Mouse (Mus musculus): ENCODE results near the gene Sap30. TPM values are rescaled to one million over a fixed set of nuclear protein-coding genes. Genes with fewer than 3 reads are reported as not detected.
A peak's percentile ranks its signal among the peaks of the same experiment; 100 is the strongest.
"Not testable (repeated sequence)": the region's sequence is repeated elsewhere in the genome, so short reads cannot be mapped to it uniquely, and the experiment has no call there.

Sap30 gene
- total RNA-seq, 2 experiments from 2014 or later = 12.5 to 13.8 TPM

DNA sequence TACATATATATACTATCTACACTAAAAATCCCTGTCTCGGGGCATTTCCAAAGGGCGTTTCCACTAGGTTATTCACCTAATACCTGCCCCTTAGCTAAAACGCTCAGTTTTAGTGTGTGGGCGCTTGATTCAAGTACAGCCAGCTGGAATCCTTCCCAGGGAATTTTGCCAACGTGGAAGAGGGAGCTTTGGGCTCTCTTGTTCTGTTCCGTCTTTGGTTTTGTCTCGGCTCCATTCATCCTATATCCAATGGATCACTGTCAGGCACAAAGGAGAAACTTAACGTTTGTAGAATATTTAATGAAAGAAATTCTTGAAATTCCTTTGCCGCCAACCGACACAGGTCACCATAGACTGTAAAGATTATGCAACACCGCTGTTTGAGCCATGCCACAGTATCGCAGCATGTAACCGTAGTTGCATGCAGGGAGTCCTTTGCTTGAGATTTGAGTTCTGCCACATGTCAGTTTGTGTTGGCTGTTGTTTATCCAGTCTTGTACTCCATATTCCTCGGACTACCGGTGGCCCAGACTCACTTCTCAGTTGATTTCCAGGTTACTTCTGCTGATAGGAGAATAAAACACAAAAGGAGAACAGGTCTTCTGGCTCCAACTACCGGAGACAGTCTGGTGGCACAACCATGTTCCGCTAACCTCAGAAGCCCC is 11.3 kb upstream of the Sap30 start:
- DNase-seq = peak; percentile 69
- intact Hi-C loops (cut with DNase I) = no loop called here

- DNase-seq = no peak
Measured at GRCm38 (mm10) chr8:57498494-57498846, 10.8 kb upstream of the Sap30 start.

GRCm38 (mm10) chr8:57491873-57492272 is 4.2 kb upstream of the Sap30 start:
- intact Hi-C loops (cut with DNase I) = no loop called here
- DNase-seq = no peak

More at GRCm38 (mm10) chr8:57498494-57498846, 10.8 kb upstream of the Sap30 start:
- intact Hi-C loops (cut with DNase I) = no loop called here

- intact Hi-C loops (cut with DNase I) = no loop called here
- no peak for DNase-seq
Measured at GRCm38 (mm10) chr8:57489896-57490295, 2.2 kb upstream of the Sap30 start.

DNA sequence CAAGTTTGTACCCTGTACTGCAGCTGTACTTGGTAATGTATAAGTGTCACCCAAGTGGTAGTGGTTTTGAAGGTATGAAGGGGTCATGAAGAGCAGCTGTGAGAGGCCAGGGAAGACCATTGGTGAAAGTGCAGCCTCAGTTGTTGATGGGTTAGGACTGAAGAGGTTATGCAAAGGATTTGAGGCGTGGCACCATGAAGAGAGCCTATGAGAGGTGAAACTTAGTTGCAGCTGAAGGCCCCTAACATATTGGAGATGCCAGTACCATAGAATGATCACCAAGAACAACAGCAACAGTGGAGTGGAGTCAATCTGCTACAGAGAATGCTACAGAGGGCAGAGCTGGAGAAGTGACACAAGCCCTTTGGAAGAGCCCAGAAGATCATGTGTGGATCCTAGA is 1.7 kb upstream of the Sap30 start:
- intact Hi-C loops (cut with DNase I) = no loop called here
- no peak for DNase-seq

GRCm38 (mm10) chr8:57488312-57488765 is 679 bp upstream of the Sap30 start:
- peak; percentile 61 for DNase-seq
- intact Hi-C loops (cut with DNase I) = no loop called here

DNA sequence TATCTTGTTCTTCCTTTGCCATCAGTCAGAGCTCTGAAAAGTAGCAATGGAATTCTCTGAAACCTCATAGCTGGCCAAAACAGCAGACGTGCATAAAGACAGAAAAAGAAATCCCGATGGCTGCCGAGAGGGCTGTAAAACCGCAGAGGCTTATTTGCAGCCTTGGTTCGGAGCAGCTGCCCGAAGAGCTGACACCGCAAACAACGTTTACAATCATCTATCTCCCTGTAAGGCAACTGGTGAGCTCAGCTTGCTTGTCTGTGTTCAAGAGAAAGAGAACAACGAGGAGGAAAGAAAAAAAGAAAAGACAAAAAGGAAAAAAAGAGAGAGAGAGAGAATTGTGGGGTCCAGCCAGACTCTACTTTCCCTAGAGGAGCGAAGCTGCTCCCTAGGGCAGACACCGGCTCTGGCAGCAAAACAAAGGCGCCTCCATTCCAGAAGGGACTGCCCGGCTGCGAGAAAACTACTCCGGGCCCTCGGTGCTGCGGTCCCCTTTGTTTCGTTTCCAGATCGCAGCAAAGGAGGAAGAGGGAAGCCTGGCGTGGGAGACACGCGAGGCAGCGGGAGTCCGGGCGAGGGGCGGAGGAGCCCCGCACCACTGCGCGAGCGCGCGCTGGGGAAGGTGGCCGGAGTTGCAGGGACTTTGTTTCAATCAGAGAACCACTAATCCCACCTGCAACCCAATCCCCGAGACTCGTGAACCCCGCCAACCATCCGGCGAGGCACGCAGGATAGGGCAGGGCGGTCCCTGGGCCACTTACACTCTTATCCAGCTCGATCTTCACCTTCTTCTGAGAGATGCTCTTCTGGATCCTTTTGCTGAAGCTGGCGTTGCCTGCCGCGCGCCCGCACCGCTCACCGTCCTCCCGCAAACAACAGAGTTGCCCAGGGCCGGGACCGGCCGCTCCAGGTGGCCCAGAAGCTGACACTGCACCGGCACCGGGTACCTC is 894 bp downstream of the Sap30 start:
- DNase-seq = peak; percentile 57
- intact Hi-C loops (cut with DNase I) = no loop called here

DNA sequence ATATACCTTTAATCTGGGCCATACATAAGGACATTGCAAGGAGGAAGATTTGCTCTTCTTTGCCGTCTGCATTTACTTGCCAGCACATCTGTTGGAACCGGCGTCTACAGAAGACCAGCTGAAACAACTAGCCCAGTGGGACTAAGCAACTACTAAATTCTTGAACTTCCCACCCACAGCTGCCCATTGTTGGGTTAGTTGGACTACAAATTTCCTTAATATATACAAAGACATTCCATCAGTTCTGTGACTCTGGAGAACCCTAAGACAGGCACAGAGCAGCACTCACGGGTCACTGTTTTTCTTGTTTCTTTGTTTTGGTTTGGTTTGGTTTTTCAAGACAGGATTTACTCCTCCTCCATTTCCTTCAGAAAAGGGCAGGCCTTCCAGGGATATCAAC is 7.1 kb downstream of the Sap30 start:
- DNase-seq = no peak
- intact Hi-C loops (cut with DNase I) = no loop called here

GRCm38 (mm10) chr8:57479700-57480099 is 8.0 kb downstream of the Sap30 start:
- no peak for DNase-seq
- intact Hi-C loops (cut with DNase I) = no loop called here

DNA sequence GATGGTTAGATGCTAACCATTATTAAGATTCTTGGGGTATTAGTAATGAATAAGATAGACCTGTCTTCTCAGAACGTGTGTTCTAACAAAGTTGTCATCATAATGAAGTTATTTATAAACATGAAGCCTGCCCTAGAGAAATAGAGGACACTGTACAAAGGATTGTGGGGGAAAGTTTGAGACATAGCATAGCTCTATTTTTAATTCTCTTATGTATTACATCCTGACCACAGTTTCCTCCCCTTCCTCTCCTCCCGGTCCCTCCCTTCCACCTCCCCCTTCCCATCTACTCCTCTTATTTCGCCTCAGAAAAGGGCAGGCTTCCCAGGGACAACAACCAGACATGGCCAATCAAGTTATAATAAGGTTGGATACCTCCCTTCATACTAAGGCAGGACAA is 9.3 kb downstream of the Sap30 start:
- no peak for DNase-seq
- intact Hi-C loops (cut with DNase I) = no loop called here

DNA sequence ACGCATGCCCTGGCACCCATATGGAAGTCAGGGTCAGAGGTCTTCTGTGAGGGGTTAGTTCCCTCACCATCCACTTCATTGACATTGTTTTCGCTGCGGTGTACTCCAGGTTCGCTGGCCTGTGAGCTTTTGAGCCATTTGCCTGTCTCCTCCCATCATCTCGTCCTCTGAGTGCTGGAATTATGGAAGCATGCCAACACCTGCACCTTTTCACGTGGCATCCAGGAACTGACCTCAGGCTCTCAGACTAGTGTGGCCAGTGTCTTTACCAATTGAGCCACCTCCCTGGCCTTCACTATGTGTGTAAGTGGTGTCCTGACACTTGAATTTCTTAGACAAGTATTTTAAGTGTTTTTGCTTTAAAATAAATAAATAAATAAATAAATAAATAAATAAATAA is 13.9 kb downstream of the Sap30 start:
- DNase-seq = no peak
- intact Hi-C loops (cut with DNase I) = no loop called here

DNA sequence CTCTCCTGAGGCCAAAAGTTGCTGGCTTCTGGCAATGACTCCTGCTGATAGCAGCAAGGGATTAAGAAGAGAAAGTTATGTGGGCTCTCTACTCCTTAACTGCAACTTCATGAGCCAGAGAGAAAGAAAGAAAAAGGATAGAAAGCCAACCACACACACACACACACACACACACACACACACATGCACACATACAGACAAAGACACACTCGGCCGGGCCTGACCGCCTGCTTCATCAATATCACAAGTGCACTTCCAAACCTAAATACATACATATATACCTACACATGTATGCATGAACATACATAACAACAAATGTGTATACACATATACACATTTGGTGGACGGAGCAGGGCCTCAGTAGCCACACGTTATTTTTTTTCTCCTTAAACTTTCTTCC is 16.8 kb downstream of the Sap30 start:
- intact Hi-C loops (cut with DNase I) = no loop called here

GRCm38 (mm10) chr8:57468624-57469023 is 19.0 kb downstream of the Sap30 start:
- intact Hi-C loops (cut with DNase I) = no loop called here
- peak; percentile 55 for DNase-seq

More for the DNA sequence above, 16.8 kb downstream of the Sap30 start:
- no peak for DNase-seq

DNA sequence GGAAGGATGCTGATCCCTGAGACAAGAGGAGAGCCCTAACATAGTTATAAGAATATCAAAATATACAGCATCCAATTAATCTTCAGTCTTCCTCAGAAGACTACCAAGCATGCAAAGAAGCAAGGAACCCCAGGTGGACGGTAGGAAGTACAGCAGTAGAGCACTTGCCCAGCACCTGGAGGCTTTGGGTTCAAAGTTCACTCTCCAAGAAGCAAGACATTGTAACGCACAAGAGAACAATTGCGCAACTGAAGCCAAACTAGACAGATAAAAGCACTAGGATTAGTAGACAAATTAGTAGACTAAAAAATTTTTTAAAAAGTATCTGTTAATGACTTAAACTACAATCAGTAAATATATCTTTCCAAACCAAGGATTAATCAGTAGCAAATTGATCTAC is 23.9 kb downstream of the Sap30 start:
- intact Hi-C loops (cut with DNase I) = no loop called here
- no peak for DNase-seq

DNA sequence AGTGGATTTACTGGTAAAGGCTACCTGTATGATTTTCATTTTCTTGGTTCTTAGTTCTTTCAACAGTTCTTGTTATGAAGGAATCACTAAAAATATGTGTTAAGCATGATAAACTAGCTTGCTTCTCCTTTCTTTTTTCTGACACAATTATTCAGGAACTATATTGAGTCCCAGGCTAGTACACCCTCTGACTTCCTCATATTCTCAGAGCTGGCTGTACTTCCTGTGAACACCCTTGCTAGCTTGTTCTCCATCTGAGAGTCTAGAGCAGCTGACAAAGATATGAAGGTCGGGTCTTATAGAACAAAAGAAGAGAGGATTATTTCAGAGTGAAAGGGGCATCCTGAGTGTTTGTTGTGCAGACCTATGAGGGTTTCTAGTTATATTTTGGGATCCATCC is 24.8 kb downstream of the Sap30 start:
- no peak for DNase-seq
- intact Hi-C loops (cut with DNase I) = no loop called here

- intact Hi-C loops (cut with DNase I) = no loop called here
Measured at GRCm38 (mm10) chr8:57457942-57458341, 29.7 kb downstream of the Sap30 start.

GRCm38 (mm10) chr8:57457152-57457551 is 30.5 kb downstream of the Sap30 start:
- no peak for DNase-seq
- intact Hi-C loops (cut with DNase I) = no loop called here

More at GRCm38 (mm10) chr8:57457942-57458341, 29.7 kb downstream of the Sap30 start:
- no peak for DNase-seq

GRCm38 (mm10) chr8:57455765-57456164 is 31.9 kb downstream of the Sap30 start, which contains the start of gene Scrg1:
Gene Scrg1, plus strand, starts transcription at chr8:57455923.
- no peak for DNase-seq
- intact Hi-C loops (cut with DNase I) = no loop called here

DNA sequence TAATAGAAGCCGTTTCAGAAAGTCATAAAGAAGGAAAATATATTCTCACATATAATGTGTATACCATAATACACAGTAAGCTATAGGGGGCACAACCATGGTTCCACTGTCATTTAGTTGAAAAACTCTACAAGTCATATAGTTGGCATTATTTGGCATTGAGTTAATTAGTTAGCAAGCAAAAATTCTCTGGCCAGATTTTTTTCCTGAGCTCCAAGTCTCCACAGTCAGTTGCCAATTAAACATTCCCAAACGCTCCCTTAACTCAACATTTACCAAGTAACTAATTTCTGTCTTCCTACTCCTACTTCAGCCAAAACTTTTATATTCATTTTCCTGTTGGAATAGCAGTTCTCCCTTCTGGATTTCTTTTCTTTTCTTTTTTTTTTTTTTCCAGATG is 34.3 kb downstream of the Sap30 start:
- no peak for DNase-seq
- intact Hi-C loops (cut with DNase I) = no loop called here

DNA sequence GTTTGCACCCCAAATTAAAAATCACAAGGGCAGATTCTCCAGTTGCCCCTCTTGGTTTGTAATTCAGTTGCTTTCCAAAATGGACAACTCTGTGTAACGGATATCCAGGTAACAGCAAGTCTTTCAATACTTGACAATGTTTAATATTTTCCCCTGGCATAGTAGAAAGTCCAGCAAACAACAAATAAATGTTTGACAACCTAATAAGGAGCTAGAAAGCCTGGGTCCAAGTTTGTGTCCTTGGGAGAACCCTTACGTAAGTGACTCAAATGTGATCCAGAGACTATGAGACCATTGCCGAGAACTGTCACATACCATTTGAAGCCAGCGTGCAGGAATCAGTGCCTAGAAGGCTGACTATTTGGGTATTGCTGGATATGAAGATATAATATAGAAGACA is 35.8 kb downstream of the Sap30 start:
- intact Hi-C loops (cut with DNase I) = no loop called here
- DNase-seq = no peak

GRCm38 (mm10) chr8:57450726-57451125 is 36.9 kb downstream of the Sap30 start:
- no peak for DNase-seq
- intact Hi-C loops (cut with DNase I) = no loop called here

GRCm38 (mm10) chr8:57445901-57446300 is 41.8 kb downstream of the Sap30 start:
- DNase-seq; intact Hi-C loops (cut with DNase I): not testable (repeated sequence)
